Mouse (Mus musculus) embryo, embryonic 11.5 days (tissue): ENCODE measurements around the gene Ninl.
A peak's percentile ranks its signal among the peaks of the same experiment; 100 is the strongest.
"Not testable (repeated sequence)": the region's sequence is repeated elsewhere in the genome, so short reads cannot be mapped to it uniquely, and the experiment has no call there.

Experiments used
- DNase-seq: peaks from one replicate; pipeline ENCODE4 v3.0.0-alpha.2; 2012; ENCODE audit warnings: low read depth, low spot score

Gene Ninl

DNA sequence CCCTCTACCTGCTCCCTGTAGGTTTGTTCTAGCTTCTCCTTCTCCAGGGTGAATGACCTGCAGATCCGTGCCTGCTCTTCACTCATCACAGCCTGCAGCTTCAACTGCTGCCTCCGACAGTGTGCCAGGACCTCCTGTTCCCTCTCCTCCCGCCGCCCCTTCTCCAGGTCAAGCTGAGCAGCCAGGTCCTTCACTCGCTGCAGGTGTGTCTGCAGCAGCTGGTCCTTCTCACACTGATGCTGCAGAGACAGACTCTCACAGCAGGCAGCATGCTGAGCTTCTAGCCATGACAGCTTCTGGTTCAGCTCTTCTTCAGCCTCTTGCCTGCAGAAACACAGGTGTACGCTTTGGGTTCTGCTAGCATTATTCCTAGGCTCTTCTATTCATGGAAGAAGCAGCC lies 89.1 kb downstream of the Ninl start:
- DNase-seq: no peak

DNA sequence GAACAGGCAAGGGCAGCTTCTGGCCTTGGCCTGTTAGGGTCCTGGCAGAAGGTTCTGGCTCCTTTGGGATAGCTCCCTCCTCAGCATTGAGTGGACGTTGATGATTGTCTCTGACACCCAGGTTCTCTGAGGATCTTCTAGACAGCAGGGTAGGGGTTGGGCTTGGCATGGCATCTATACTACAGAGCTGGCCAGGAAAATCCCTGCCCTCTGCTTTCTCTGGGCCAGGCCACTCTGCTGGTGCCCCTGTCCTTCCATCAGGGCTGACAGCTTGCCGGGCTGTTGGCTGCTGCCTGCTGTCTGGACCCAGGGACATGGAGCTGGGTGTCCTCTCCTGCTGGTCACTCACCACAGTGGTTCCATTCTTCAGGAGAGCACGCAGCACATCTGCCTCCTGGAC lies 89.5 kb downstream of the Ninl start:
- DNase-seq: no peak

DNA sequence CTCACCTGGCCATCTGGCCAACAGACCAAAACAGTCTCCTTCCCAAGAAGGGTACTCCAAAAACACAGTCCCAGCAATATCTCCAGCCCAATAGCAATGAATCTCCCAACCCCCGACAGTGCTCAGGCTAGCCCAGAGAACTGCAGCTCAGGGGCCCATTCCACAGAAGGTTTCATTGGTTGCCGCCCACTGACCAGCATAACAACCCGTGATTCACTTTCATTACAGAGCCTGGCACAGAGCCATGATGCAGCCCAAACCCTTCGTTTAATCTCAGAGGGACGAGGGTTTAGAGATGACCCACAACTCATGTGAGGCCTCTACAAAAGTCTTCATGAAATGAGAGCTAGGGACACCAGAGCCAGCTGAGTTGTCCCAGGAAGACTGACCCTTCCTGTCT lies 90.4 kb downstream of the Ninl start:
- DNase-seq: no peak

DNA sequence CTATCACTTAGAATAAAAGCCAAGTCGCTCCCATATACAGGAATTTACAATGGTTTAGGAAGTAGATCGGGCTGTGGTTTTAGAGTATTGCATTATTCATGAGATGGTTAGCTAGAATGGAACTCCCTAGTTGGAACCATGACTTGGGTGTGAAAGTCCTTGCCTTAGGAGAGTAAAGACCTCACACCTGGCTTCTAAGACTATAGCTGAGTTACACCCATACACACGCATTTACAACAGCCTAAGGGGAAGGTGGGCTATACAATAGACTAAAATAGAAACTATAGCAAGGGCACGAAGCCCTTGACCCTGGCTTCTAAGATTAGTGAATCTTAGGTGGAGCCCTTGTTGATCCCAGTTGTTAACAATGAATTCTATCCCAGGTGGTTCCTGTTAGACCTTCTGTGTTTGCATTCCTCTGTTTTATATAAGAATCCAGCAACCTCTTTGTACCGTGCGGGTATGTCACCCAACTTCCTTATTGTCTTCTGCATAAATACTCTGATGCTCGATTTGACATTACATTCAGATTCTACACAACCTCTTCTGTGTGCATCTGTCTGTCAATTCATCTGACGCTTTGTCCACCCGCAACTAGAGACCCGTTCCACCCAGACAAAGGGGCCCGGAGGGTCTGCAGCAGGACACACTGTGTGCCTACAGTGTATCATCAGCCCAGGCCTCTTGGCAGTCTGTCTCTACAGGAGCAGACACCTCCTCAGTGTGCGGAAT lies 91.1 kb downstream of the Ninl start:
- not testable (repeated sequence) for DNase-seq

DNA sequence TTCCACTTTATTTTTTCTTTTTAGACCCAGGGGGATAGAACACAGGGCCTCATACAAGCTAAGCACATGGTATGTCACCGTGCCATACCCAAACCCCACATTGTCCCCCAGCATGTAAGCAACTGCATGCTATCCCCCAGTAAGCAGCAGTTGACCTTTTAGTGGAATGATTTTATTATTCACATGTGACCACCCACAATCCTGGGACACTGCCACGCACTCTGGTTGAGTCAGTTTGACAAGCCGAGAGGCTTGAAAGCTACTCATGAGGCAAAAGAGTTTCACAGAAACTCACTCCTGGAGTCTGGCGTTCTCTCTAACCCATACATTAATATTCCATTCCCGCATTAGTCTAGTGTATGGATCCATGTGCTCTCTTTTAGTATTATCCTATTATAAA lies 91.8 kb downstream of the Ninl start:
- not testable (repeated sequence) for DNase-seq

DNA sequence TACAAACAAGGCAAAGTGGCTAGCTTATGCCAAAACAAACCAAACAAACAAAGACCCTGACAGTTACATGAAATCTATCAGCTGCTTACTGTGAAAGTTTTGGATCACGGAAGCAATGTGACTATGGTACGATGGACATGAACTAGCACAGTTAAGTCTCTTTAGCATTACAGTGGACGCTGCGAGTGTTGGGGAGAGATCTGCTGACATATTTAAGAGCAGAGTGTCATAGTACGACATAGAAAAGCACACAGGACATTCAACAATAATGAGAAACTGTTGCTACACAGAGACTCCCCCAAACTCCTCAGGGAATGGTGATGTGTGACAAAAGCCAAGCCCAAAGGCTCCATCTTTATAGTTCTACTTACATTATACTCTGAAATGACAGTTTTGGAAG lies 95.2 kb downstream of the Ninl start:
- no peak for DNase-seq

DNA sequence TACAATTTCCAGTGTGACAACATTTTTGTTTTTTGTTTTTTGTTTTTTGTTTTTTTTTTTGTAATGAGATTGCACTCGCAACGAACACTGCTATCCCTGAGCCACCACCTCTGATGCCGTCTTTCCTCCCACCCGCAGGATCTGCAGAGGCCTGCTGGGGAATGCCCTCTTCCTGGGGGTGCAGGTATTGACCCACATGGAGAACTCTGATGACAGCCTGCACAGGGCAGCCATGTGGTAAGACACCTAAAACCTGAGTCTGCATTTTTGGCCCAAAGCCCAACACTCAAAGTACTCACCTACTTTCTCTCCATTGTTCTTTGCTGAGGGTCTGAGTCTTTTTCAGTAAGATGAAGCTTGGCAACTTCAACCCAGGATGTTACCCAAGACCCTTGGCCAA lies 104.5 kb downstream of the Ninl start:
- no peak for DNase-seq

DNA sequence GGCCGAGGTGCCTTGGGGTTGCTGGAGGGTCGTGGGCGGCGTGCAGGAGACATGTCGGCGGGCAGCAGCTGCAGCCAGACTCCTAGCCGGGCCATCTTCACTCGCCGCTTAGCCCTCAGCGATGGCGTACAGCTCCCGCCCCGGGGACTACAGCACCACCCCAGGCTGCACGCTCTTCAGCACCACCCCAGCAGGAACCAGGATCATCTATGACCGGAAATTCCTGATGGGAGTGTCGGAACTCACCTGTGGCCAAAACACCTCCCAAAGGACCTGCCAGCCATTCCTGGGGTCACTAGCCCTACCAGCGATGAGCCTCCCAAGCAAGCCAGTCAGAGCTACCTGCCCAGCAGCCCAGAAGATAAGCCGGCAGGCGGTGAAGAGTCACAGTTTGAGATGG lies 105.7 kb downstream of the Ninl start:
- DNase-seq: no peak

DNA sequence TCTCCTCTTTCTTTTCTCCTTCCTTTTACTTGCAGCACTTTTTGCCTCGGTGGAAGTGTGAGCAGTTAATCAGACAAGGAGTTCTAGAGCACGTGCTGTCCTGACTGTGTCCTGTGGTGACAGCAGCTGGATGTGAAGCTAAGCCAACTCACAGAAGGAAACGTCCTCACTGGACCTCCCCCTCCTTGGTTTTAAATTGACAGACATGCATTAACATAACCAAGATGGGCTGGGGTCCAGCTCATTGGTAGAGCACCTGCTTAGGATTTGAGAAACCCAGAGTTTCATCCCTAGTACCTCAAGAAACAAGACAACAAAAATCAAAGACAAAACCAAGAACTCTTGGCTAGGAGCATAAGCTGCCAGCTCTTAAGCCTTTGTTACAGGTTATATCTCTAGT lies 108.4 kb downstream of the Ninl start:
- DNase-seq: no peak

DNA sequence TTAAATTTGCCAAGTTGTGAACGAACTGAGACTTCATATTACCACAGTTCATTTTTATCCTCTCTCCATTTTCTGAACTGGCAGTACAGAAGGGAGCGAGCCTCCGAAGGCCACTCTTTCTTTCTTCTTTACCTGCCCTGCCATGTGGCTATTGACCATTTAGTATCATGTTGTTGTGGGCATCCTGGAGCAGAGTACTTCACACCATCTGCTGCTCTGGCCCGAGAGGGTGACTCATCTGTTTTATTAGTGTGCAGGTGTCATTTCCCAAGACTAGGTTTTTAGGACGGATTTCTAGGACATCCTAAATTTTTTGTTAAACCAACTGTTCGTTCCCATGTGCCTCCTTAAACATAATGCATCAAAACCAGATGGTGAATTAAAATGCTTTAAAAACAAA lies 110.0 kb downstream of the Ninl start:
- DNase-seq: no peak

DNA sequence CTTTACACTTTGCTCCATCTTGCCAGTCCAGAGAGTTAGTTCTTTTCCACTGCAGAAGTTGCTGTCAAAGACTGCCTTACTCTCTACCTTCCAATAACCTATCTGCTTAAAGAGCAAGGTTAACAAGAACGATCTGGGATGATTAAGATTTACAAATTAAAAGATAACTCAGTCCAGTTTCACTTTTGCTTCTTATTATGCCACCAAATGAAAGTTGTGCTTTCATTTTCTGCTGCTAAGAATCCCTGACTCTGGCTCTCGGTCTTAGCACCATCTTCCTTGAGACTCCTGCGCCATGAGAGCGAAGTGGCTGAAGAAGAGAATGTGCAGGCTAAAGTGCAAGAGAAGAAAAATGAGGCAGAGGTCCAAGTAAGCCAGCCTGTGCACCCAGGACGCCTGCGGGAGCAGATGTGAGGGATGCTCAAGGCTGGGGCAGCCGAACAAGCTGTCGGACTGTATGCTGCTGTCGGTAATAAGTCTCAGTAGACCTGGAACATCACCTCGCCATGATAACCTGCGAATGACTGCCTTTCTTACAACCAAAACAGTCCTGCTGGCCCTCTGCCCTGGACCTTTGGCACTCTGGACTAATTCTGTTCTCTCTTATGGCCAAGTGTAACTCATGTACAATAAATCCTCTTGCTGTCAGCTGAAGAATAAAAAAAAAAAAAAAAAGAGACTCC lies 112.0 kb downstream of the Ninl start:
- DNase-seq: no peak

DNA sequence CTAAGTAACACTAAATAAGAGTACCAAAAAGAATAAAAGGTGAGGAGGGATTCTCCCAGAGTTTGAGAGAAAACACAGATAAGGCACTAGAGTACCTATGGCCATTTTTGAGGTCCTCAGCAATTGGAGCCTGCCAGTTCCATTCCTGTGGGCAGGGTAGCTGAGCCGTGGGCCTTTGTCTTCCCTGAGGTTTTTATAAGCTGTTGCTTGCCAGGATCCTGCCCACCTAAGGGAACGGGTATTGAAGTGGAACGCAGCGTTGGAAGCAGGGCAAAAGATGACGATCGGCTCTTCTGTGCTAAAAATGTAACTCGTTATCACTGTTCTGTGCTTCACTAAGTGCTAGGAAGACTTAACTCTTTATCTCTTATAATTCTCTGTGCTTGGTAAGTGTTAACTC lies 115.7 kb downstream of the Ninl start:
- DNase-seq: no peak

DNA sequence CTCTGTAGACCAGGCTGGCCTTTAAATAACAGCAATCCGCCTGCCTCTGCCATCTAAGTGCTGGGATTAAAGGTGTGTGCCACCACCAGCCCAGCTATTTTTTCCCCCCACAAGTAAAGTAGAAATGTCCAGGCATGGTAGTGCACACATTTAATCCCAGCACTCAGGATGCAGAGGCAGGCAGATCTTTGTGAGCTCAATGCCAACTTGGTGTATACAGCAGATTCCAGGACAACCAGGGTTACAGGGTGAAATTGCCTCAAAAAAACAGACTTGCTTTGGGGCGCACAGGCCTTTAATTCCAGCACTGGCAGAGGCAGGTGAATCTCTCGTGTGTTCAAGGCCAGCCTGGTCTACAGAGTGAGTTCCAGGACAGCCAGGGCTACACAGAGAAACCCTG lies 116.2 kb downstream of the Ninl start:
- DNase-seq: no peak

DNA sequence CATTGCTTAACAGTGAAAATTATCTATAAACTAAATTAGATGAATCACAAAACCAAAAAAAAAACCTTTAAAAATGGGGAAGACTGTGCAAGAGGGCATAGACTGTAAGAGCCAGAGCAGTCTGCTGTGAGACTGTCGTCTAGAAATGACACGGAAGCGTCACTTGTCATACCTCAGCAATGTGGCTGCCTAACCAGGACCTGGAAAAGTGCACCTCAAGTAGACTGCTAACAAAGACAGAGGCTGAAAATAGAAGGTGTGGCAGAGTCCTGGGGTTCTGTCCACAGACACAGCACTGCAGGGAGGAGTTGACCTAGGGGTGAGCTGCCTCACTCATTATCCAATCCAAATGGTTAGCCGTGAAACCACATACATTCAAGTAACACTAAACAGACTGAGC lies 117.0 kb downstream of the Ninl start:
- DNase-seq: no peak

DNA sequence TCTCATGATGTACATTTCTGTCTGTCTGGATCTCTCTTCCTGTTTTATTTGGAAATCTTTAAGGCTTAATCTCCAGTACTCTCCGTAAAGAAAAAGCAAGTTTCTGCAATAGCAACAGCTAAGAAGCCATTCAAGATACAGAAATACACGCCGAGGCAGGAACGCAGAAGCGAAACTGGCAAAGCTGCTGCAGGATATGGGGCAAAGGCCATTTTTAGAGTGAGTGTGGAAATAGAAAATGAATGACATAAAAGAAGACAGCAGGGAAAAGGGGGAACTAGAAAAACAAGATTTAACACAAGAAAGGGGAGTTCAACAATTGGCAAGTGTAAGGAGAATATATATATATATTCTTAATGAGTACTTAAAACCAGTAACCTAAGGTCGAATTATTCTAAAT lies 117.5 kb downstream of the Ninl start:
- DNase-seq: no peak

DNA sequence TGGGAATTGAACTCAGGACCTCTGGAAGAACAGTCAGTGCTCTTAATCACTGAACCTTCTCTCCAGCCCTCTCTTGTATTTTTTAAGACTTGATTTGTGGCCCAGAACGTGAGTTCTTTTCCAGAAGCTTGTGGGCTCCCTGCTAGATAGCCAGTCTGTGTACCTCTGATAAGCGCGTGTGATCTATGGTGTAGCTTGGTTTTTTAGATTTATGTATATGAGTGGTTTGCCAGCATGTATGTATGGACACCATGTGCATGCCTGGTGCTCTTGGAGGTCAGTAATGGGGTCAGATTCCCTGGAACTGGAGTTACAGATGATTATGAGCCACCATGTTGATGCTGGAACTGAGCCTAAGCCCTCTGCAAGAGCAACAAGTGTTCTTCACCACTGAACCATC lies 118.6 kb downstream of the Ninl start:
- DNase-seq: no peak

DNA sequence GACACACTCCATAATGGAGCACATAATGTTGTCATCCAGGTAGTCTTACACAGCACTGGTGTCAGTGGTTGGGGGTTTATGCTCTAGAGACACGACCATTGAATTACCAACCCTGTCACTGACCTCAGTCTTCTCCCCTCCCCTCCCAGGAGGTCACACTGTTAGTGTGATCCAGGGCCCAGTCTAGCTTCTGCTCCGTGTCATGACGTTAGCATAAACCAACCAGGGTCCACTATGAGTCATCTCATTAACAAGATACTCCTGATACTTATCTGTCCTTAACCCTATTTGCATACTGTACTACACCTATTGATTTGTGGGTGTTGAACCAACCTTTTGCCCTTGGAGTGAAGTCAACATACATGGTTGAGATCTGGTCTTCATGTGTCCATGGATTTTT lies 120.5 kb downstream of the Ninl start:
- DNase-seq: no peak

DNA sequence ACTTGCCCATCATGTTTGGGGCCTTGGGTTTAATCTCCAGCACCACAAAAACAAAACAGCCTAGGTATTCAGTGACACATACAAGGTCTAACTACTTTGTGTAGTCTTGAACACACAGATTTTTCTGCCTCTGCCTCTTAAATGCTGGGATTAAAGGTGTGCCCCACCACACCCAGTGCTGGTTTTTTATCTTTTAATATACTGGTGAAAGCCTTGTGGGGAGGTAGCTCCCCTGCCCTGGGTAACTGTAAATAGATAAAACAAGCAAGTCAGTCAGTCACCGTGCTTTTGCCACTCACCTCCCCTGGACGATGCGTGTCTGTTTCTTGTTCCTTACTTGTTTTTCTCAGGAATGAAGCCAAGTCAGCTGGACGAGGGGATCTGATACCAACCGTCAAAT lies 123.4 kb downstream of the Ninl start:
- DNase-seq: no peak

DNA sequence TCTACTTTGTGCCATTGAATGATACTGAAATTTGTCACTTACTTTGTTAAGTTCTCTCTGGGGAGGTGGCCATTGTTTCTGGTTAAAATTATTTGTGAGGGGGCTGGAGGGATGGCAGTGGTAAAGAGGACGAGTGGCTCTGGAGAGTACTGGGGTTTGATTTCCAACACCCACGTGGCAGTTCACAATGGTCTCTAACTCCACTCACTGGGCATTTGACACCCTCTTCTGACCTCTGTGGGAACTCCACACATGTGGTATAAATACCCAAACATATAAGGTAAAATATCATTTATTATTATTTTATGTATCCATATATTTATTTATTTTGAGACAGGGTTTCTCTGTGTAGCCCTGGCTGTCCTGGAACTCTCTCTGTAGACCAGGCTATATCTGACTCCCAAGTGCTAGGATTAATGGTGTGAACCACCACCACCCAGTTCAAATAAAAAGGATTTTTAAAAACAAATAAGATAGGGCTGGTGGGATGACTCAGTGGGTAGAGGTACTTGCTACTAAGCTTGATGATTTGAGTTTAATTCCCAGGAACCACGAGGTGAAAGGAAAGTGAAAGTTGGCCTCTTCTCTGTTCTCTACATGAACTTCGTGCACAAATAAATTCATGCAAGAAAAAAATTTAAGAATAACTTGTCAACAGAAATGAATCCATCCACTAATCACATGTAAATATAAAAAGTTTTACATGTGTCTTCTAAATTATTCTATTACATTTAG lies 124.2 kb downstream of the Ninl start:
- DNase-seq: no peak

DNA sequence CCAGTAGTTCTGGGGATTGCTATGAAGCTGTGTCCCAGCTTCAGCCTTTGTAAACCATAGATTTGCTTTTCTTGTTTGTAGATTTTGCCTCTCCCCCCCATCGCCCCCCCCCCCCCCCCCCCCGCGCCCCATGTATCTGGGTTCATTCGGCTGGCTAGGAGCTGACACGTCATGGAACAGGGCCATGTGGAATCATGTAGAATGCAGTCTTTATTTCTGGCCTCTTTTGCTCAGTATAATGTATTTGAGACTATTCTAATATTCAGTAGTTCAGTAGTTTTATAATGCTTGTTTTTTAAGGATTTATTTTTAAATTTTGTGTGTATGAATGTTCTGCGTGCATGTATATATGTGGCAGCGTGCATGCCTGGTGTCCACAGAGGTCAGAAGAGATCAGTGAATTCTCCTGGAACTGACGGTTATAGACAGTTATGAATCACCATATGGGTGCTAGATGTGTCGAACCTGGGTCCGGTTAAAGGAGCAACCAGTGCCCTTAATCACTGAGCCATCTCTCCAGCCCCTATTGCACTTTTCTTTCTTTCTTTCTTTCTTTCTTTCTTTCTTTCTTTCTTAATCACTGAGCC lies 128.8 kb downstream of the Ninl start:
- DNase-seq: no peak

DNA sequence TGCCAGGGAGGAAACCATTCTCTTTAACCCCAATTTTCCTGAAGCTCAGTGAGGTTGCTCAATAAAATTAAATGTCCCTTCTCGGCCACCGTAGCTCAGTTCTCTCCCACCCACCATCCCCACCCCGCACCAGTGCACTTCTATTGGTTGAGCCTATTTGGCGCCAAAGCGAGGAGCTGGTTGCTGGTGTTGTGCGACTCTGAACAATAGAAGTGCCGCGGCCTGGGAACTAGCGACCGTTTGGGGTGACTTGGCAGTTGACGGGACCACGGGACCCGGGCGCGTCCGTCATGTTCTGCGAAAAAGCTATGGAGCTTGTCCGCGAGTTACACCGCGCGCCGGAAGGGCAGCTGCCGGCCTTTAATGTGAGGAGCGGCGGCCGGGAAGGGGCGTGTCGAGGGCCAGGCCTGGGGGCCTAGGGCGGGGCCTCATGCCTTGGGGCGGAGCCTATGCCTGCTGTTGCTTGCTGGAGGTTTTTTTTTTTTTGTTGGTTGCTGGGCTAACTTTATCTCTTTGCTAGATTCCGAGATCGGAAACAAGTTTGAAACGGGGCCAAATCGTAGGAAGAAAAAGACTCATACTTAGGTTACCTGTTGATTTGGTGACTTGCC lies 129.6 kb downstream of the Ninl start:
- peak; percentile 93 for DNase-seq

DNA sequence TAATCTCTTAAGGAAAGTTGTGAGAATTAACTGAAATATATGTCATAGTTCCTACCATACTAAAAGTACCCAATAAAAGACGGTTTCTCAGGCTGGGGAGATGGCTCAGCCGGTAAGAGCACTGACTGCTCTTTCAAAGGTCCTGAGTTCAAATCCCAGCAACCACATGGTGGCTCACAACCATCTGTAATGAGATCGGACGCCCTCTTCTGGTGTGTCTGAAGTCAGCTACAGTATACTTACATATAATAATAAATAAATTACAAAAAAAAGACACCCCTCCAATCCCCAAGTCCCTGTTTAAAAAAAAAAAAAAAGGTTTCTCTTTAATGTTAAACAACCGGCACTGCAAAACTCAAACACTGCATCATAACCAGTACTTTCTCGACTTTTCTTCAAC lies 130.3 kb downstream of the Ninl start:
- not testable (repeated sequence) for DNase-seq
